Mouse (Mus musculus): ENCODE data around the gene Sirpa. TPM values are rescaled to one million over a fixed set of nuclear protein-coding genes. Genes with fewer than 3 reads are reported as not detected.

The Sirpa gene
- total RNA-seq, 2 experiments from 2014 or later = 279 to 289 TPM

DNA sequence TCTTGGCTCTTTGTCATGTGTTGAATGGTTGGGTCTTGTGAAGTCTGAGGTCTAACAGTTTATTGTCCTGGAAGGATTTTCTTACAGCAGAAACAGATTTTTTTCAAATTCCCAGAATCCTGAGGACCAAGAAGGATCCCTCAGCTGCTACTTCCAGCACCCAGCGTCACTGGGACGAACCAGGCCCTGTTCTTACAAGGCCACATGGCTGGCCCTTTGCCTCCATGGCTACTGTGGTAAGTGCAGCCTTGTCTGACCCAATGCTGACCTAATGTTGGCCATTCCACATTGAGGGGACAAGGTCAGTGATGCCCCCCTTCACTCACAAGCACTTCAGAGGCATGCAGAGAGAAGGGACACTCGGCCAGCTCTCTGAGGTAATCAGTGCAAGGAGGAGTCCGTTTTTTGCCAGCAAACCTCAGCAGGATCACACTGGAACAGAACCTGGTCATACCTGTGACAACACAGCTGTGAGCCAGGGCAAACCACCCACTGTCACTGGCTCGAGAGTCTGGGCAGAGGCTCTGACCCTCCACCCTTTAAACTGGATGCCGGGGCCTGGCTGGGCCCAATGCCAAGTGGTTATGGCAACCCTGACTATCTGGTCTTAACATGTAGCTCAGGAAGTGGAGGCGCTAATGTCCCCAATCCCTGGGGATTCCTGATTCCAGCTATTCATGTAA lies 38.5 kb downstream of the Sirpa start:
- Histone ChIP-seq H3K4me3 (no peak overlapping the region), H3K27ac (no peak overlapping the region)
- no peak for TF ChIP-seq CTCF (conservative IDR thresholded peaks at IDR 0.05)
- DNase-seq (ENCODE audit: low spot score in 2 of 2) = no peak

DNA sequence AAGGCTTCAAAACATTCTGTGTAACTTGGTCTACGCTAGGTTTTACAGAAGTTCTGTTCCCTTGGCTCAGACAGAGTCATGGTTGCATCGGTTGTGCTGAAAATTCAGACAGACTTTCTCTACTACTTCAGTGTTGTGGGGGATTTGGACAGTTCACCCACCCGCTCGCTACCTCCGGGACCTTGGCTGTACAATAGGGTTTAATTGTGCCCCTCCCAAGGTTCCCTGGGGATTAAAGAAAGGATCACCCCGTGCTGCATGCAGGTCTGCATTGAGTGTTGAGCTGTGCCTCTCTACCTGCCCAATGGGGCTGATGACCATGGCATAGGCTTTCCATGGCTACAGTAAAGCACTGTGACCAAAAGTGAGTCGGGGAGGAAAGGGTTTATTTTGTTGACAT lies 39.7 kb downstream of the Sirpa start:
- TF ChIP-seq CTCF (conservative IDR thresholded peaks at IDR 0.05) = no peak
- no peak for DNase-seq (ENCODE audit: low spot score in 2 of 2)
- Histone ChIP-seq H3K27ac (no peak overlapping the region), H3K4me3 (no peak overlapping the region)

DNA sequence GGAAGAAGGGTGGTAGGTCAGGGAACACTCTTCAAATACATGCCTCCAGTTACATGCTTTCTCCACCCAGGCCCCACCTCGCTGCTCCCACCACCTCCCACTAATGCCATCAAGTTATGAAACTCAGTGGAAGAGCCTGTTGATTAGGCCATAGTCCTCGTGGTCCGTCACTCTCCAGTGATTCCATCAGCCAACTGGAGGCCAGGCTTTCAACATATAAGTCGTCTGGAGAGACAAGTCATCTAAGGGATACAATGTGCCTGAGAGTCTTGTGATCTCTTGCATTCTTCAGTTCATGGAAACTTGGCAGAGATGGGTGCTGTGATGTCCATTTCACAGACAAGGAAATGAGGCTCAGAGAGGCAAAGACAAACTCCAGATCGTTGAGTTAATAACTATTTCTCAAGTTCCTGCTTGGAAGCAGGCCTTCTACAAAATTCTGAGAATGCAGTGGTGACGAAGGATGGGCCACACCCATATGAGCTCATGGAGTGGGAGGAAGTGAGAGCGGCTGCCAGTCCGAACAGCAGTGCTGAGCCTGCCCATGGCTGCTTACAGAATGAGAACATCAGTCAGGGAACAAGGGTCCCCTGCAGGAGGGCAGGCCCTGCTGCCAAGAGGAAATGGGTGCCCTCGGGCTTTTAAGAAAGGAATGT lies 40.6 kb downstream of the Sirpa start:
- peak overlapping the region; percentile 29; the same call in 1 of the 2 replicates for H3K27ac ChIP-seq
- DNase-seq (ENCODE audit: low spot score in 2 of 2) = peak; percentile 41 to 69
- TF ChIP-seq CTCF (conservative IDR thresholded peaks at IDR 0.05) = no peak
- H3K4me3 ChIP-seq = no peak overlapping the region

DNA sequence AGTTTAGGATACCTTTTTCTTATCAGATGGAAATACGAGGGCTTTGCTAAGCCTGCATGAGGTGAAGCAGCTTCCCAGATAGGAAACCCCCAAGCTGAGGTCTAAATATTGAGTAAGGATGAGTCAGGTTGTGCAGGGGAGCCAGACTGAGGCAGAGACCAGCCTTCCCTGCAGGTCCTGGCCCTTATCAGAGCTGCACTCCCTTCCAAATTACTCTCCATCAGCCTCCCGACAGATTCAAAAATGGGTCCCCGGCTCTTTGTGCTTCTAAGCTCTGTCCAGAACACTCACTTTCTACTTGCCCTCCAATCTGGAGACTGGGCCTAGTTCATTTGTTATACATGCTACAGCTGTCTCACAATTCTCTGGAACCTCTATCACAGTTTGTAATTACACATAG lies 41.3 kb downstream of the Sirpa start:
- DNase-seq (ENCODE audit: low spot score in 2 of 2) = no peak
- H3K27ac ChIP-seq = peak overlapping the region; percentile 29; the same call in 1 of the 2 replicates
- no peak for TF ChIP-seq CTCF (conservative IDR thresholded peaks at IDR 0.05)

DNA sequence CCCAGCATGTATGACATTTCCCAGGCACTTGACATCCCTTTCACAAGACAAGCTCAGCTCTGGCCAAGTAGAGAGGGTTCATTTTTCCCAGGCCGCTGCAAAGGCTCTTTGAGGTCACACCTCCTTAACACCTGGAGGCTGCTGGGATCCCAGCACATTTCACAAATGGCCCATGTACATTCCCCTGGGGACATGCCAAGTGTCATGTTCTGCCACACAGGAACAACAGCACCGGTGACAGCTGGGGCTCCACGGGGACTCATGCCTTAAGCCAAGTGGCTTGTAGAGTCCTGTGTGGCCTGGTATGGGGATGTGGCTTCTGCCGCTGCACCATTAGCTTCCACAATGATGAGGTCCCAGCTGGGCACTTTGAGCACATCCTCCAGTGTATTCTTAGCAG lies 60.0 kb downstream of the Sirpa start:
- Histone ChIP-seq H3K4me3 (no peak overlapping the region), H3K27ac (no peak overlapping the region)
- DNase-seq (ENCODE audit: low spot score in 2 of 2) = no peak
- no peak for TF ChIP-seq CTCF (conservative IDR thresholded peaks at IDR 0.05)

More for the DNA sequence above, 41.3 kb downstream of the Sirpa start:
- no peak overlapping the region for H3K4me3 ChIP-seq

DNA sequence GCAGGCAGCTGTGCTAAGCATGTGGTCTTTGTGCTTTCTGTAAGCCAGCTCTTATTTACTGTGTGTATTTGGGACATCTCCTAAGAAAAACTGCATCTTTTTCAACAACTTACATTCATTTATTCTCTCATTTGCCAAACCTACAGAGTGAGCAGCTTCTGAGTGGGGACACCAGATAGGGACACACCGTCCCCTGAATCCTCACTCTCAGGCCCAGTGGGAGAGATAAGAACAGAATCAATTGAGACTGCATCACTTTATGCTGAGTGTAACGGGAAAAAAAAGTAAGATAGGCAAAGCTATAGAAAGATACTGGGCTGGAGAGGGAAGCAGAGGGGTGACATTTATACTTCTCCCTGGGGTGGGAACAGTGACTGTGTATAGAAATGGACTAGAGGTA lies 61.0 kb downstream of the Sirpa start:
- H3K27ac ChIP-seq = no peak overlapping the region
- no peak for DNase-seq (ENCODE audit: low spot score in 2 of 2)
- H3K4me3 ChIP-seq = no peak overlapping the region
- TF ChIP-seq CTCF (conservative IDR thresholded peaks at IDR 0.05) = no peak

DNA sequence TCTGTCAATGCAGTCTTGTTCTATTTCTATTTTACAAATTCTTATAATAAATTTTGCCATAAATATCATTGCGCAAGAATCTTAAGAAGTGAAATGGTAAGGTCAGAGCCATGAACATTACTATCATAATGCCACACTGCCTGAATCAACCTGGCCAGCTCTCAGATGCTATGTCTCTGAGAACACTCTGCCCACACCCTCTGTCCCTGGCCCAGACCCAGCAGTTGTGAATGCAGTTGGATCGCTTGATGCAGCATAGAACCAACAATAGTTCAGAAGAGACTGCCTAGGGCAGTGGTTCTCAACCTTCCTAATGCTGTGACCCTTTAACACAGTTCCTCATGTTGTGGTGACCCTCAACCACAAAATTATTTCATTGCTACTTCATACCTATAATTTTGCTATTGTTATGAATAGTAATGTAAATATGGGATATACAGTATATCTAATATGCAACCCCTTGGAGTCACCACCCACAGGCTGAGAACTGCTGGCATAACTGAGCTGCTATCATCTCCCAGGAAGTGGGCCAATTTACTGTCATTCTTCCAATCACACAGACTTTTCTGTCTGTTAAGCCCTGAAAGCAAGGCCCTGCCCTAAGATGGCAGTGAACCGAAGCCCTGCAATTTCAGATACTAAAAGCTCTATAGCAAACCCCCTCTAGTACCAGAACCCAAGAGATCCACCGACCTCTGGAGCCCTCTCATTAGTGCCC lies 61.8 kb downstream of the Sirpa start:
- no peak overlapping the region for H3K27ac ChIP-seq
- DNase-seq (ENCODE audit: low spot score in 2 of 2) = no peak
- no peak for TF ChIP-seq CTCF (conservative IDR thresholded peaks at IDR 0.05)
- H3K4me3 ChIP-seq = no peak overlapping the region

DNA sequence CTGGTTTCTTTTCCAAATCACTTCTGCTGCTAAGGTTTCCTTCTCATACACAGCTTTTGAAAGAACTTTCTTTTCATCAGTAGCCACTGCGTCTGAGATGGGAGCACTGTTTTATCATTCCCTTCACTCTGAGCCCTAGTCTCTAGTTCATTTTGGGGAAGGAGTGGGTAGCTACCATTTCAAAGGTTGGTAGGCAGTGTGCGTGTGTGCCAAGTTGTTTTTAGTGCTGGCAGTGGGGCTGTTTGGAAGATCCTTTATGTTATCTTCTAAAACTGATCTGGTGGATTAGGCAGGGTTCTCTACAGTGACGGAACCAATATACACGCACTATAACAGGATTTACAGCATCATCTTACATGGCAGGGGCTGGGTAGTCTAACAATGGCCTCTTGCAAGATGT lies 62.4 kb downstream of the Sirpa start:
- no peak for TF ChIP-seq CTCF (conservative IDR thresholded peaks at IDR 0.05)
- DNase-seq (ENCODE audit: low spot score in 2 of 2) = no peak
- no peak overlapping the region for H3K4me3 ChIP-seq
- no peak overlapping the region for H3K27ac ChIP-seq

DNA sequence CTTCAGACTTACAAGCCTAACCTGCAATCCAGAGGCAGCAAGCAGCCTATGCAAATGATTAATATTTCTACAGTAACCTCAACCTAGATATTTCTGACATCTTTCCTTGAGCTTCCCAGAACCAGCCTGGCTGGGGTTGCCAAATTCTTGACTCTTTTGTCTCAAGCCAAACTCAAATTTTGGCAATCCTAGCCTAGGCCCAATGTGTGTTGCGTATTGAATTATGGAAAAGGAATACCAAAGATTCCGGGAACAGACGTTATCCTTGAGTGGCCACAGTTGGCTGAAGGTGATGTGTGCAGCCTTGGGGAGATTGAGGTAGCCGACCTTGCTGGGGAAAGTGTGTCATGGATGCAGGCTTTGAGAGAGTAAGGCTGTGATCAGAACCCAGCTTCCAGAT lies 66.2 kb downstream of the Sirpa start:
- Histone ChIP-seq H3K27ac (no peak overlapping the region), H3K4me3 (no peak overlapping the region)
- no peak for TF ChIP-seq CTCF (conservative IDR thresholded peaks at IDR 0.05)
- DNase-seq (ENCODE audit: low spot score in 2 of 2) = no peak

DNA sequence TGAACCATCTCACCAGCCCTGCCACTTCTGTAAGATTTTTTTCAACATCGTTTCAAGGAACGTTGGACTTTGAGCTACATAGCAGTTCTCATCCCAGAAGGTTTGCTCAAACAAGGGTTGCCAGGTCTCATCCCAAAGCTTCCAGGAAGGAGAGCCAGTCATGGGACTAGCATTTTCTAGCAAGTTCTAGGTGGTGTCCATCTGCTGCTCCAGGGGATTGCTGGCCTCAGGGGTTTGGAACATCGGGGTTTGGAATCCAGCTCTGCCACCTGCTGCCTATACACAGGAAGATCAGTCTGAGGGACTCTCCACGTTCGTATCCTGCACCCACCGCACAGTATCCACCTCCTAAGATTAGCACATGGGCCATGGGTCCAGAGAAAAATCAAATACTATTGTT lies 67.4 kb downstream of the Sirpa start:
- peak; percentile 66 for TF ChIP-seq CTCF (conservative IDR thresholded peaks at IDR 0.05)
- DNase-seq (ENCODE audit: low spot score in 2 of 2) = no peak
- no peak overlapping the region for H3K4me3 ChIP-seq
- H3K27ac ChIP-seq = no peak overlapping the region

DNA sequence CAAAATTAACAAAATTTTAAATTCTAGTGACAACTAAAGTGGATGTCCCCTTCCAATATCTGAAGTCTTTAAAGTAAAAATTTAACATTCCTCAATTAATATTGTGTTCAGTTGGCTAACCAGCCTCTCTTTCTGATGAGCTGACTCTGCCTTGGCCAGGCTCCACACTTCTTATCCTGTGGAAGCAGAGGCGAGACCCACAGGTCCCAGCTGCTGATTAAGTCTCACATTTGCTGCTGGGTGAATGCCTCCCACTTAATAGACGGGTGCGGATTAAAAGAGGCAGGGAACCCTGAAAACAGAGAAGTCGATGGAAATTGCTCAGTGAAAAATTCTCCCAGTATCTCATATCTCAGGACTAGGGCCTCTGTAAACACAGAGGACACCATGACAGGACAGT lies 69.8 kb downstream of the Sirpa start:
- no peak for TF ChIP-seq CTCF (conservative IDR thresholded peaks at IDR 0.05)
- H3K27ac ChIP-seq = no peak overlapping the region
- no peak for DNase-seq (ENCODE audit: low spot score in 2 of 2)
- no peak overlapping the region for H3K4me3 ChIP-seq

DNA sequence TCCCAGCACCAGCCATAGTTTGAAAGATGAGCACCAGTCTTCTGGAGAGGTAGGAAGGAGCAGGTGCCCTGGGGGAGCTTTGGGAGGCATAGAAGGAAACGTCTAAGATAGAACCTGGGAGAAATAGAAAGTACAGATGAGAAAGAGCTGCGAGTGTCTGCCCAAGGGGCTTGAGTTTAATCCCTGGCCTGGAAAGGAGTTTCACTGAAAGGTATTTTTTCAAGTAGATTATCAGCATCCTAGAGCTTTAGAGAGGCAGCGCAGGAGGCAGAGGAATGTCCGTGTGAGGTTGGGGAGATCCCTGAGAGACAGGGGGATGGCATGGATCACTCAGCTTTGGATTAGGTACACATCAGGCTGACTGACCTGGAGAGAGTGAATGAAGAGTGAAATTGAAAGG lies 79.3 kb downstream of the Sirpa start:
- TF ChIP-seq CTCF (conservative IDR thresholded peaks at IDR 0.05) = no peak
- Histone ChIP-seq H3K4me3 (no peak overlapping the region), H3K27ac (no peak overlapping the region)
- no peak for DNase-seq (ENCODE audit: low spot score in 2 of 2)

DNA sequence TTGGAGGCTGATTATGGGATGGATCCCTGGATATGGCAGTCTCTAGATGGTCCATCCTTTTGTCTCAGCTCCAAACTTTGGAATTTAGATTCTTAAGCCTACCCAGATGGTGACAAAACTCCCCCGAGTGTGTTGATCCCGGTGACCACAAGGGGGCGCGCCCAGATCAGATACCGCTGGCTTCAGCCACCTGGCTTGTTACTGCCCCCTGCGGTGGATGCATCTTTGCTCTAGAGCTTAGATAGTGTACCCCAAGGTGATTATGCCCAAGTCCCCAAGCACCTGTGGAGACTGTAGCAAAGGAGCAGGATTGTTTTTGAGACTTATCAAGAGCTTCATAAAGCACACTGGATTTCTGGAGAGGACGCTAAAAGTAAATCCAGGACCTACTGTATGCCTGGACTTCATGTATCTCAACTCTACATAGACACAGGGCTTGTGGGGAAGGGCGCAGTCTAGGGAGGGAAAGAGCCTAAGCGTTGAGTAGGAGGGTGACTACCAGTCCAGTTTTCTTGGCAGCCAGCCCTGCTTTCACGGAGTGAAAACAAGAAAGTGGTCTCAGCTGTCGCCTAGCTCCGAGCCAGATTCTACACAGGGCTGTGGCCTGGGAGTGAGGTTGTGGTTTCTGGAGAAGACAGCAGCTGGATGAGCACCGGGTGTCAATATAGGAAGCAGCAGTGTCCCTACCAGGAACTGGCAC lies 82.5 kb downstream of the Sirpa start:
- TF ChIP-seq CTCF (conservative IDR thresholded peaks at IDR 0.05) = peak; percentile 95
- H3K4me3 ChIP-seq = no peak overlapping the region
- H3K27ac ChIP-seq = no peak overlapping the region
- peak; percentile 75 to 91 for DNase-seq (ENCODE audit: low spot score in 2 of 2)
